Mouse (Mus musculus) midbrain, embryonic 12.5 days (tissue): Measurements from ENCODE around the gene S100a16. TPM values are rescaled to one million over a fixed set of nuclear protein-coding genes. Genes with fewer than 3 reads are reported as not detected.

Source experiments
- ATAC-seq: fragments of 200-750 bp; cut with Nextera tagmentation; 2 replicates; pipeline ENCODE4 v1.8.0; 2017; ENCODE audit warnings: low read depth, moderate TSS enrichment, moderate library complexity; ENCODE audit not compliant: low FRiP score
- H3K27ac ChIP-seq: fragments of 300-500 bp; sonication (generic); replicated peaks from 2 replicates; pipeline ENCODE4 v1.5.1; 2016; ENCODE audit warnings: mild to moderate bottlenecking
- H3K27me3 ChIP-seq: fragments of 300-500 bp; sonication (generic); 2 replicates; pipeline ENCODE4 v1.6.1; 2016; ENCODE audit warnings: mild to moderate bottlenecking
- H3K36me3 ChIP-seq: fragments of 300-500 bp; sonication (generic); 2 replicates; pipeline ENCODE4 v1.6.1; 2016
- H3K4me1 ChIP-seq: fragments of 300-500 bp; sonication (generic); 2 replicates; pipeline ENCODE4 v1.6.1; 2016
- H3K4me2 ChIP-seq: fragments of 300-500 bp; sonication (generic); replicated peaks from 2 replicates; pipeline ENCODE4 v1.6.1; 2016; ENCODE audit warnings: mild to moderate bottlenecking, moderate library complexity
- H3K4me3 ChIP-seq: fragments of 300-500 bp; sonication (generic); 2 replicates; pipeline ENCODE4 v1.5.1; 2016; ENCODE audit warnings: mild to moderate bottlenecking
- H3K9ac ChIP-seq: fragments of 300-500 bp; sonication (generic); replicated peaks from 2 replicates; pipeline ENCODE4 v1.6.1; 2016; ENCODE audit warnings: mild to moderate bottlenecking, moderate library complexity
- H3K9me3 ChIP-seq: fragments of 300-500 bp; sonication (generic); 2 replicates; pipeline ENCODE4 v1.6.1; 2016; ENCODE audit warnings: mild to moderate bottlenecking
- WGBS: fragments of 180-500 bp; shearing (Covaris S2); methylation state at CpG from one replicate; pipeline ENCODE4 v1.1.7; 2016; 5-methylcytosine and 5-hydroxymethylcytosine counted together
- polyA plus RNA-seq: library from polyadenylated mRNA; unstranded; fragments of >200 nt; fragmentation: Nextera tagmentation; extraction: Ambion mirVana; gene quantifications from 2 replicates; pipeline ENCODE4 v1.2.1, GENCODE M21; 2016

The S100a16 gene
- polyA plus RNA-seq, result 33.5 and 41.9 TPM in 2 replicates

- H3K4me2 ChIP-seq, result no peak within 1 kb of the TSS
- ATAC-seq, result no peak
- no peaks in the 10 kb centered on the region for H3K36me3 ChIP-seq
- WGBS, result 51% methylated on average over 10 of the region's 10 CpGs
- H3K9ac ChIP-seq, result no peak within 1 kb of the TSS
- H3K9me3 ChIP-seq, result no peaks in the 10 kb centered on the region
- no peak within 1 kb of the TSS for H3K4me3 ChIP-seq
- H3K4me1 ChIP-seq, result peaks cover 11% of the 10 kb centered on the region
- no peak within 1 kb of the TSS for H3K27ac ChIP-seq
- peaks cover 5% of the 10 kb centered on the region; the same call in 1 of the 2 replicates for H3K27me3 ChIP-seq
These were observed at the start of gene S100a16 for GRCm38 (mm10) chr3:90537141-90537904. S100a16 (plus strand) TSS chr3:90537254.

DNA sequence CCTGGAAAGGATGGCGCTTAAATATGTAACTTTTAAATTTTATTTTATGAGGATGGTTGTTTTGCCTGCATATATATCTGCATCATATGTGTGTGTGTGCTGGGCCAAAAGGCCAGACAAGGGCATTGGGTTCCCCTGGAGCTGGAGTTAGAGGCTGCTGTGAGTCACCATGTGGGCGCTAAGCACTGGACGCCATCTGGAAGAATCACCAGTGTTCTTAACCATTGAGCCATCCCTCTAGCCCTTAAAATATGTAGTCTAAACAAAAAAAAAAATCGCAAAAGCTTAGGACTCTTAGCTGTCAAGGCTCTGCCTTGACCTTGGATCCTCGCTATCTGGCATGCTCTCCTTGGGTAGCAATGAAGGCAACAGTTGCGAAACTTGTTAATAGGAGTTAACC is 48.5 kb upstream of the S100a16 start:
- H3K4me2 ChIP-seq, result no peak overlapping the region
- no peak for ATAC-seq
- WGBS, result 92% methylated on average over 6 of the region's 6 CpGs
- H3K36me3 ChIP-seq, result peaks cover 56% of the 10 kb centered on the region
- peaks cover 4% of the 10 kb centered on the region for H3K4me1 ChIP-seq
- no peaks in the 10 kb centered on the region for H3K27me3 ChIP-seq
- H3K9ac ChIP-seq, result no peak overlapping the region
- no peak overlapping the region for H3K27ac ChIP-seq
- no peak overlapping the region for H3K4me3 ChIP-seq
- H3K9me3 ChIP-seq, result no peaks in the 10 kb centered on the region

GRCm38 (mm10) chr3:90490696-90491256 is 46.3 kb upstream of the S100a16 start, which contains the start of gene Snapin:
Snapin (minus strand) TSS chr3:90491033.
- Histone ChIP-seq H3K36me3 (peaks cover 44% of the 10 kb centered on the region), H3K27me3 (no peaks in the 10 kb centered on the region), H3K4me2 (peak within 1 kb of the TSS; percentile 59), H3K9me3 (no peaks in the 10 kb centered on the region), H3K4me3 (peak within 1 kb of the TSS; percentile 83), H3K4me1 (peaks cover 4% of the 10 kb centered on the region), H3K27ac (peak within 1 kb of the TSS; percentile 67), H3K9ac (peak within 1 kb of the TSS; percentile 77)
- ATAC-seq, result peak; percentile 98
- under 1% methylated on average over 37 of the region's 37 CpGs for WGBS

GRCm38 (mm10) chr3:90491350-90491749 is 45.7 kb upstream of the S100a16 start:
- H3K4me3 ChIP-seq, result no peak overlapping the region
- H3K4me1 ChIP-seq, result peaks cover 4% of the 10 kb centered on the region
- no peak overlapping the region for H3K27ac ChIP-seq
- peaks cover 44% of the 10 kb centered on the region for H3K36me3 ChIP-seq
- no peak overlapping the region for H3K9ac ChIP-seq
- no peak; the same call in 1 of the 2 replicates for ATAC-seq
- H3K4me2 ChIP-seq, result no peak overlapping the region
- 31% methylated on average over 2 of the region's 2 CpGs for WGBS
- H3K9me3 ChIP-seq, result no peaks in the 10 kb centered on the region
- no peaks in the 10 kb centered on the region for H3K27me3 ChIP-seq

DNA sequence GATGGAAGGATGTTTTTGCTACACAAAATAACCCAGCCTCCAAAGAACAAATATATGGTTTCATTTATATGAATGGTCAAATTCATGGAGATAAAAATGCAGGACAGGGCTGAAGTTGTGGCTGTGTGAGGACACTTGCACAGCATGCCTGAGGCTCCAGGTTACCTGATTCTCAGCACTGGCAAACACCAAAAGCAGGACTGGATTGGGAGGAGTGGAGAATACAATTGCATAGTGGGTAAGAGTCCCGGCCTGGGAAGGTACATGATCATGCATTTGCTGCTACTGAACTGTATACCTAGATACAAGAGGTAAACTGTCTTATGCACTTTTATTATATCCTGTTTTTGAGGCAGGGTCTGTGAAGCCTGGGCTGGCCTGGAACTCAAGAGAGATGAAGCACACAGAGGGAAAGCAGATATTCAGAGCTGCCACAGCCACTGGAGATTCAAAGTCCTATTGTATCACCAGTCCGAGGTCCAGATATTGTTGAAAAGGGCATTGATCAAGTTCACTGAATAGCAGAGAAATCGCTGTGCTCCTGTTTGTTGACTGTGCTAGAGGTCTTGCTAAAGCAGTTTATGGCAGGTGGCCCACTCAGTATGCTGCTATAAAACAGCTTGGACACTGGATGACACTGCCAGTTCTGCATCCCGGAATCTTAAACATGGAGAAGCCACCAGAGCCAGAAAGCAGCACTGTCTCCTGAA is 43.1 kb upstream of the S100a16 start:
- Histone ChIP-seq H3K4me2 (no peak overlapping the region), H3K36me3 (peaks cover 43% of the 10 kb centered on the region), H3K27ac (no peak overlapping the region), H3K4me1 (peaks cover 4% of the 10 kb centered on the region), H3K4me3 (no peak overlapping the region), H3K27me3 (no peaks in the 10 kb centered on the region), H3K9ac (no peak overlapping the region), H3K9me3 (no peaks in the 10 kb centered on the region)
- no peak for ATAC-seq
- 70% methylated on average over 4 of the region's 4 CpGs for WGBS

DNA sequence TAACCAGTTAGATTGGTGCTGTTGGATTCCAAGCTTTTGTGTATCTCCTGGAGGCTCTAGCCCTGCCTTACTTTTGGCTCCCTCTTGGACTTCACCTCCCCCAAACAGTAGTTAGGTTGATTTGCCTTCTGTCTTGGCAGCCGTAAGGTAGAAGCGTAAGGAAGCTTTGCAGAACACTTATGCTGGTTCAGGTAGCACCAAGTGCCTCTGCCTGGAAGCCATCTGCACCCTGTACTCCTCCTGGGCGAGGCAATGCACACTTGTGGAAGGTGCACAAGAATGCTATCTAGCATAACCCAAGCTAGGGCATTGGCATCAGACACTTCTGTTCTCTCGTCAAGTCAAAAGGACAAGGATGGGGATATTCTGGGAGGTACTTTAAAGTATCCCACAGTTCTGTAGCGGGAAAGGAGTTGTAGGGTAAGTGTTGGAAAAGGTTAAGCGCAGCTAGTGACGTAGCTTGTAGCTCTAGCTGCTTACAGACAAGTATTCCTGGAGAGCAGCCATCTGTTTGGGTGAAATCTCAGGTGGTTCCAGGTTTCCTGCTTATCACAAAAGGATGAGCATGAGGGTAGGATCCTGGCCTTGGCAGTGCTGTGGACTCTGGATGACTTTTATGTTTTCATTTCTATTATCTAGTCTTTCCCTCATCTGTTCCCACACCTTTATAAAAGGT is 41.1 kb upstream of the S100a16 start:
- no peaks in the 10 kb centered on the region for H3K27me3 ChIP-seq
- no peak overlapping the region for H3K4me3 ChIP-seq
- H3K4me2 ChIP-seq, result no peak overlapping the region
- no peak overlapping the region for H3K27ac ChIP-seq
- WGBS, result 95% methylated on average over 7 of the region's 7 CpGs
- ATAC-seq, result no peak
- peaks cover 54% of the 10 kb centered on the region for H3K36me3 ChIP-seq
- no peaks in the 10 kb centered on the region; the same call in 1 of the 2 replicates for H3K4me1 ChIP-seq
- no peak overlapping the region for H3K9ac ChIP-seq
- H3K9me3 ChIP-seq, result no peaks in the 10 kb centered on the region

GRCm38 (mm10) chr3:90497597-90497996 is 39.5 kb upstream of the S100a16 start:
- no peaks in the 10 kb centered on the region for H3K9me3 ChIP-seq
- no peak overlapping the region for H3K9ac ChIP-seq
- no peak overlapping the region for H3K4me2 ChIP-seq
- H3K4me3 ChIP-seq, result no peak overlapping the region
- H3K27ac ChIP-seq, result no peak overlapping the region
- no peaks in the 10 kb centered on the region for H3K27me3 ChIP-seq
- H3K4me1 ChIP-seq, result no peaks in the 10 kb centered on the region; the same call in 1 of the 2 replicates
- peaks cover 70% of the 10 kb centered on the region for H3K36me3 ChIP-seq
- ATAC-seq, result no peak

DNA sequence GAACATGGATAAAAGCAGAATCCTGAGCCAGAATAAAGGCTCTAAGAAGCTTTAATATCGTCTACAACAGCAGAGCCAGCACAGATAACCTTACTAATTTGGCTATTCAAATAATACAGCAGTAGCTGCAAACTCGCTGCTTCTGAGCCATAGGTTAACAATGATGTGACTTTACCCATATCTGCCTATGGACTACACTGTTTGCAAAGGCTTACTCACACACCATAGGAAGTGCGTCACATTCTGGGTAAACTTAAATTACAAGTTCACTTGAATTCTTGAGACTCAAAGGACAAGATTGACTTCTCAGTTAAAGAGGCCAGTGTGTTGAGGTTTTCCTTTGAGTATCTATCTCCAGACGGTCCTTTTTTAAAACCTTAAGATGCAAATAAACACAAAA is 33.6 kb upstream of the S100a16 start:
- no peak overlapping the region for H3K4me2 ChIP-seq
- H3K9ac ChIP-seq, result no peak overlapping the region
- H3K27me3 ChIP-seq, result no peaks in the 10 kb centered on the region
- WGBS, result 67% methylated on average over 4 of the region's 4 CpGs
- no peak overlapping the region for H3K27ac ChIP-seq
- H3K36me3 ChIP-seq, result peaks cover 85% of the 10 kb centered on the region
- no peak overlapping the region for H3K4me3 ChIP-seq
- no peaks in the 10 kb centered on the region for H3K9me3 ChIP-seq
- no peak for ATAC-seq
- H3K4me1 ChIP-seq, result peaks cover 14% of the 10 kb centered on the region

GRCm38 (mm10) chr3:90505216-90505615 is 31.8 kb upstream of the S100a16 start:
- Histone ChIP-seq H3K27me3 (no peaks in the 10 kb centered on the region), H3K9ac (no peak overlapping the region), H3K4me2 (no peak overlapping the region), H3K27ac (no peak overlapping the region), H3K4me3 (no peak overlapping the region), H3K9me3 (no peaks in the 10 kb centered on the region), H3K36me3 (peaks cover 67% of the 10 kb centered on the region), H3K4me1 (peaks cover 17% of the 10 kb centered on the region)
- WGBS, result 94% methylated on average over 5 of the region's 5 CpGs
- no peak for ATAC-seq

- H3K4me3 ChIP-seq, result no peak overlapping the region
- no peak overlapping the region for H3K4me2 ChIP-seq
- H3K27ac ChIP-seq, result no peak overlapping the region
- H3K9ac ChIP-seq, result no peak overlapping the region
- H3K4me1 ChIP-seq, result peaks cover 17% of the 10 kb centered on the region
- peaks cover 60% of the 10 kb centered on the region for H3K36me3 ChIP-seq
- H3K9me3 ChIP-seq, result no peaks in the 10 kb centered on the region
- no peaks in the 10 kb centered on the region for H3K27me3 ChIP-seq
- 97% methylated on average over 3 of the region's 3 CpGs for WGBS
- ATAC-seq, result no peak
These were observed 30.7 kb upstream of the S100a16 start for GRCm38 (mm10) chr3:90506362-90506761.

GRCm38 (mm10) chr3:90508287-90508949 is 28.6 kb upstream of the S100a16 start:
- peaks cover 41% of the 10 kb centered on the region for H3K36me3 ChIP-seq
- peaks cover 17% of the 10 kb centered on the region for H3K4me1 ChIP-seq
- H3K27me3 ChIP-seq, result peaks cover 18% of the 10 kb centered on the region
- peak overlapping the region; percentile 80 for H3K4me2 ChIP-seq
- 4% methylated on average over 20 of the region's 20 CpGs for WGBS
- peak overlapping the region; percentile 92 for H3K27ac ChIP-seq
- H3K4me3 ChIP-seq, result peak overlapping the region; percentile 97
- H3K9ac ChIP-seq, result peak overlapping the region; percentile 99
- no peak for ATAC-seq
- H3K9me3 ChIP-seq, result no peaks in the 10 kb centered on the region
